Mouse (Mus musculus): ENCODE results near the gene Cd55. TPM values are rescaled to one million over a fixed set of nuclear protein-coding genes. Genes with fewer than 3 reads are reported as not detected.
"Not testable (repeated sequence)": the region's sequence is repeated elsewhere in the genome, so short reads cannot be mapped to it uniquely, and the experiment has no call there.

Cd55 gene
- total RNA-seq, 1 experiment from 2014 or later, result 1,057 TPM

GRCm38 (mm10) chr1:130430920-130431319, 31.6 kb downstream of the Cd55 start:
- no peak for ATAC-seq (ENCODE audit: extremely low read depth, insufficient number of reproducible peaks, low FRiP score, poor library complexity, severe bottlenecking)

DNA sequence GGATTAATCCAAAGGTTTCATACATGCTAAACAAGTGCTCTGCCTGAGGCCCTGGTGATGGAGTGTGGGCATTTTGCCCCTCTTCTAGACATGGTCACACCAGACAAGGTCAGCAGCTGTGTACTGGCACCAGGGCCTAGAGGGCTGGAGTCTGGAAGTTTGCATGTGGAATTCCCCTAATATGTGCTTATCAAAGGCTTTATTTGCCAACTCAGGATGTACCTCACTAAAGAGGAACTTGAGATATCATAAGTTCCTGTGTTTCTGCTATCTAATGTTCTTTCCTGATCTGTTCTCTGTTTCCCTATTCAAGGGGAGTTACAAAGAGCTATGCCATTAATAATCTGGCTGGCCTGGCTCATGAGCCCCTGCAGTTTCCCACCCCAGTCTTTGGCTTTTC, 33.9 kb downstream of the Cd55 start:
- ATAC-seq (ENCODE audit: extremely low read depth, insufficient number of reproducible peaks, low FRiP score, poor library complexity, severe bottlenecking), result not testable (repeated sequence)

- ATAC-seq (ENCODE audit: extremely low read depth, insufficient number of reproducible peaks, low FRiP score, poor library complexity, severe bottlenecking), result not testable (repeated sequence)
Measured at GRCm38 (mm10) chr1:130427175-130427853, 35.2 kb downstream of the Cd55 start.

DNA sequence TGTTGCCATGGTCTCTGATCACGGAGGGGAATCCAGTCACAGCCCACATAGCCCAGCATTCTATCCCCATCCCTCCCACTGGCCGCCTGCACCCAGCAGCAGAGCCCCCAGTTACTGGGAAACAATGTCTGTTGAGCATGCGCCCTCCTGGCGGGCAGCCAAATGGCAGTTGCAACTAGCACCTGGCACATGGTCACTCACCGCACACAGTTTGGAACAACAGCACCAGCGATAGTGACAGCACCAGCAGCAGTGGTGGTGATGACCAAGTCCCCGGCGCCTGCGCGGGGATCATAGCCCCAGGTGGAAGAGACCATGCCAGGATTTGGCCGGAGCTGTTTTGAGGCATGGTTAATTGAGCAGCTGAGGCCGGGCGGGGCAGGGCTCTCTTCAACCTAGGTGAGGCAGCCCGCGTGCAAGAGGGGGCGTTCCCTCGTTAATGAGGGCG, 39.9 kb downstream of the Cd55 start, which contains the start of gene Cd55b:
Gene Cd55b, minus strand, starts transcription at position 346 of the 448 bp plus-strand sequence.
- no peak for ATAC-seq (ENCODE audit: extremely low read depth, insufficient number of reproducible peaks, low FRiP score, poor library complexity, severe bottlenecking)

DNA sequence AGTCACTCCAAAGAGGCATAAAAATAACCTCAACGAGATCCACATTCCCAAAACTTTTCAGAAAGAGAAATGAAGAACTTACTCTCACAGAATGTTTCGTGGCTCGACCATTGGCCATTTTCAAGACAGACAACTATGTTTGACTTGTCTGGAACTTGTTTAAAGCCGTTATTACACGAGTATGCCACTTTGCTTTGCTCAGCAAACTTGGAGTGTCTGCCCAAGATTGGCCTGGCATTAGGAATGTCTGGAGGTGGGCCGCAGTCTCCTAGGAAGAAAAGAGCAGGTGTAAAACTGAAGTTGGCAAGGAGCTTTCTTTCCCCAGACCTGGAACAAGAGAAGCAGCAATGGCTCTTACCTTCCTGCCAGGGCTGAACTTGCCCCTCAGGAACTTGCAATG, 40.5 kb downstream of the Cd55 start:
- ATAC-seq (ENCODE audit: extremely low read depth, insufficient number of reproducible peaks, low FRiP score, poor library complexity, severe bottlenecking), result not testable (repeated sequence)

GRCm38 (mm10) chr1:130397109-130397508, 65.4 kb downstream of the Cd55 start:
- ATAC-seq (ENCODE audit: extremely low read depth, insufficient number of reproducible peaks, low FRiP score, poor library complexity, severe bottlenecking), result not testable (repeated sequence)

Other genes starting within 250 kb of the Cd55 start
- gene Cd55b, start 39.7 kb downstream of the Cd55 start, total RNA-seq (2017), result 1.7 and 2.9 TPM in 2 replicates
- gene Zp3r, start 166.9 kb upstream of the Cd55 start, total RNA-seq (2017), result not detected in 2 replicates
- 0.12 TPM in 1 of 2 replicates, not detected in the other for gene C4bp, start 198.9 kb upstream of the Cd55 start, total RNA-seq (2017)

Data from neutrophil, adult 5-6 weeks (primary cell).